Mouse (Mus musculus) small intestine, adult 2 months (tissue): Measurements from ENCODE around the gene Gtf2h3.
"Not testable (repeated sequence)": the region's sequence is repeated elsewhere in the genome, so short reads cannot be mapped to it uniquely, and the experiment has no call there.

Experiments
- CTCF ChIP-seq: fragments of 200-500 bp; IDR thresholded peaks from 2 replicates; pipeline ENCODE4 v1.5.1; 2012; ENCODE audit warnings: low read depth, mild to moderate bottlenecking, control low read depth, inconsistent platforms, low read length, moderate library complexity, mixed read lengths; ENCODE audit not compliant: insufficient replicate concordance, insufficient read length; ENCODE audit errors: extremely low read depth
- POLR2A ChIP-seq: fragments of 200-500 bp; IDR thresholded peaks from 2 replicates; pipeline ENCODE4 v1.6.1; 2012; ENCODE audit warnings: low read depth, mild to moderate bottlenecking, control low read depth, inconsistent platforms, low read length, moderate library complexity

DNA sequence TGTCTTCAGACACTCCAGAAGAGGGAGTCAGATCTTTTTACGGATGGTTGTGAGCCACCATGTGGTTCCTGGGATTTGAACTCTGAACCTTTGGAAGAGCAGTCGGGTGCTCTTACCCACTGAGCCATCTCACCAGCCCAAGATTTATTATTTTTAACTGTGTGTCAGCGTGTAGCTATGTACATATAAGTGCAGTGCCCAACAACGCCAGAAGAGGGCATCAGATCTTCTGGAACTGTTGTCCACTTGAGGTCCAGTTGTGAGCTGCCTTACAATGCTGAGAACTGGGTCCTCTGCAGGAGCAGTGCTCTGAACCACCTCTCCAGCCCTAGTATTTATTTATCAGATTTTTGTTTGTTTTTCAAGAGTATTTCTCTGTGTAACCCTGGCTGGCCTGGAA, 56.1 kb downstream of the Gtf2h3 start:
- peak; percentile 37; the same call in 1 of the 2 replicates for TF ChIP-seq CTCF
- not testable (repeated sequence) for TF ChIP-seq POLR2A
